In the genomic region with DNA sequence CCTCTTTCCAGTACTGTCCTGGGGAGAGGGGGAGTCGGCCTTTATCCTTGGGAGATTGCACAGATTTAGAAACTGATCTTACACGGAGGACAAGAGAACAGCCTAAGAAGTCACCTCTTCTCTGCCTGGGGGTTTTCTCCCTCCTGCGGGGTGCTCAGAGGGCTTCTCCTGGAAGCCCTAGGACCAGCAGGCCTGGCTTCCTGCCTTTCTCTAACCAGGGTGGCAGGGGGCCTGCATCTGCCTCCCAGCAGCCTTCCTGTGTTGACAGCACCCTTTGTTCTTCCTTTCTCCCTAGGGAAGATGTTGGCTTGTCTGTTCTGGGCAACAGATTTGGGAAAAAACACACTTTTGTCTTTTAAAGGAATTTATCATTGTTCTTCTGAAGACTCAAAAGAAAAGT, we compare ENCODE assay signal across 12 mouse cellular contexts.
DNase-seq lines count a peak whose midpoint lies in the region; ATAC-seq and TF ChIP-seq lines count a peak whose summit lies in the region.
"Had no signal": no experiment of that assay in that cellular context is flagged by ENCODE, and none has a peak within 500 bp of the region (broad histone marks: within the 10 kb centered on the region; RNA-seq: fewer than 3 reads in every experiment).

No protein-coding gene starts in this region.

- intact Hi-C loops in left cerebral cortex, adult 2 months (cut with DNase I) = no loop called here

- no peaks in the 10 kb centered on the region for H3K4me1 ChIP-seq in kidney, postnatal 0 days (replicated peaks; ENCODE audit: insufficient read depth, low read length)

- 0 out of 2 replicates have a peak overlapping the region, but pooled peaks have one; percentile 19 for H3K9ac ChIP-seq in kidney, postnatal 0 days (ENCODE audit: low read depth, low read length)
- H3K9ac ChIP-seq: liver, embryonic 14.5 days had no signal

- DNase-seq in adrenal gland, postnatal 10 days = peak; percentile 30
- DNase-seq in adrenal gland, adult 18-20 months (ENCODE audit: low spot score in 2 of 2) = no peak
- no peak for DNase-seq in left cerebral cortex, adult 2 months (ENCODE audit: extremely low spot score in 1 of 2, low spot score in 2 of 2)
- DNase-seq in left cerebral cortex, adult 11 months (ENCODE audit: low spot score) = no peak
- DNase-seq in heart, adult 9 months (ENCODE audit: low spot score in 2 of 2) = peak; percentile 41 to 57
- DNase-seq in kidney, postnatal 0 days (ENCODE audit: low spot score) = no peak
- DNase-seq in B cell, adult 2 months = no peak
- DNase-seq: cerebellum, adult 2 months; retina, postnatal 1 day had no signal

- H3K9me3 ChIP-seq in kidney, postnatal 0 days (replicated peaks; ENCODE audit: low read length) = no peaks in the 10 kb centered on the region

- no peaks in the 10 kb centered on the region for H3K36me3 ChIP-seq in kidney, postnatal 0 days (ENCODE audit: insufficient read depth, low read length)

- no peak overlapping the region for H3K4me2 ChIP-seq in kidney, postnatal 0 days (ENCODE audit: low read length)

- H3K27me3 ChIP-seq in kidney, postnatal 0 days (ENCODE audit: insufficient read depth, low read length) = no peaks in the 10 kb centered on the region

- no peak overlapping the region for H3K4me3 ChIP-seq in left cerebral cortex, adult 2 months
- H3K4me3 ChIP-seq in kidney, postnatal 0 days (replicated peaks; ENCODE audit: low read depth, low read length) = no peak overlapping the region

- no peak for TF ChIP-seq CTCF in left cerebral cortex, adult 2 months (IDR thresholded peaks at IDR 0.05)
- TF ChIP-seq CTCF in kidney, postnatal 0 days (IDR thresholded peaks at IDR 0.05; ENCODE audit: low read depth) = no peak

- 27% methylated on average over 3 of the region's 3 CpGs for WGBS in kidney, postnatal 0 days

- ATAC-seq in kidney, postnatal 0 days (replicated peaks; ENCODE audit: low FRiP score, low read depth) = no peak
- ATAC-seq in megakaryocyte, adult 5-6 weeks (ENCODE audit: poor library complexity, severe bottlenecking) = no peak

- H3K27ac ChIP-seq in left cerebral cortex, adult 2 months = peak overlapping the region; percentile 30; the same call in 1 of the 2 replicates
- 0 out of 2 replicates have a peak overlapping the region, but pooled peaks have one; percentile 42 for H3K27ac ChIP-seq in kidney, postnatal 0 days
- H3K27ac ChIP-seq: liver, embryonic 14.5 days; stomach, postnatal 0 days had no signal

Comparison
In these comparisons a context has a peak if more than half of its experiments do, and no peak if none do; other contexts are left out.
1. DNase-seq: peak in adrenal gland, postnatal 10 days (single experiment) and heart, adult 9 months (2 of 2); none in adrenal gland, adult 18-20 months (0 of 2), left cerebral cortex, adult 2 months (0 of 2), left cerebral cortex, adult 11 months (single experiment), kidney, postnatal 0 days (single experiment) and B cell, adult 2 months (0 of 2).